Mouse (Mus musculus) T-helper 1 cell (primary cell): ENCODE measurements at regions not wholly inside any gene's neighbourhood (a gene's known extent, or its start where the extent isn't known, plus 50 kb on each side); places are given as distances from the start of the nearest gene placed in this dataset.
"Not testable (repeated sequence)": the region's sequence is repeated elsewhere in the genome, so short reads cannot be mapped to it uniquely, and the experiment has no call there.

Experiments
- in situ Hi-C: fragments of 300-600 bp; cut with MboI, MseI; formaldehyde crosslinking; loops from one replicate; pipeline ENCODE4 v1.15.1; 2025; ENCODE audit warnings: high pct_unique_total_duplicates

DNA sequence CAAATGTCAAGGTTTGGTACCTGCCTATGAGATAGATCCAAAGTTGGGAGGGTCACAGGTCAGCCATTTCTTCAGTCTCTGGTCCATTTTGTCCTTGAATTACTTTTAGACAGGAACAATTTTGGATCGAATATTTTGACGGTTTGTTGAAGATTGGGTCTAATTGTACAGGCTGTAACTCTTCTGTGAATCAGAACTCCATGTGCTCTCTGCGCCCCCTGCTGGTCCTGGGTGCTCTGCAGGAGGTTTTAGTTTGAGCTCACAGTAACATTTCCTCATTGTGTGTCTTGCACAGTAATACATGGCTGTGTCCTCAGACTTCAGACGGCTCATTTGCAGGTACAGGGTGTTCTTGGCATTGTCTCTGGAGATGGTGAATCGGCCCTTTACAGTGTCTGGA, 158.1 kb downstream of the Adam6a start:
- in situ Hi-C loops, result not testable (repeated sequence)

DNA sequence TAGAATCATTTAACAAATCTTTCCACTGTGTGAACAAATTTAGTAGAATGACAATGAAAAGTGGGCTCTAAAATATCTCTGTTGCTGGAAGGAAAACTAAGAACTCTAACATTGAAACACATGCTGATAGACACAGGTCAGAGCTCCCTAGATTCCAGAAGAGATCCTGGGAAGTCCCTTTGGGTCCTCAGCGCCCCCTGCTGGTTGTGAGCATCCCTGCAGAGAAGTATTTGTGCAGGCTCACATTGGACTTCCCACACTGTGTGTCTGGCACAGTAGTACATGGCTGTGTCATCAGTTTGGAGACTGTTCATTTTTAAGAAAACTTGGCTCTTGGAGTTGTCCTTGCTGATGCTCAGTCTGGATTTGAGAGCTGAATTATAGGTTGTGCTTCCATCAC, 172.7 kb downstream of the Adam6a start:
- in situ Hi-C loops, result not testable (repeated sequence)

DNA sequence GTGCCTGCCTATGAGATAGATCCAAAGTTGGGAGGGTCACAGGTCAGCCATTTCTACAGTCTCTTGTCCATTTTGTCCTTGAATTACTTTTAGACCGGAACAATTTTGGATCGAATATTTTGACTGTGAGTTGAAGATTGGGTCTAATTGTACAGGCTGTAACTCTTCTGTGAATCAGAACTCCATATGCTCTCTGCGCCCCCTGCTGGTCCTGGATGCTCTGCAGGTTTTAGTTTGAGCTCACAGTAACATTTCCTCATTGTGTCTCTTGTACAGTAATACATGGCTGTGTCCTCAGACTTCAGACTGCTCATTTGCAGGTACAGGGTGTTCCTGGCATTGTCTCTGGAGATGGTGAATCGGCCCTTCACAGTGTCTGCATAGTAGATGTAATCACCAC, 192.1 kb downstream of the Adam6a start:
- in situ Hi-C loops, result no loop called here

DNA sequence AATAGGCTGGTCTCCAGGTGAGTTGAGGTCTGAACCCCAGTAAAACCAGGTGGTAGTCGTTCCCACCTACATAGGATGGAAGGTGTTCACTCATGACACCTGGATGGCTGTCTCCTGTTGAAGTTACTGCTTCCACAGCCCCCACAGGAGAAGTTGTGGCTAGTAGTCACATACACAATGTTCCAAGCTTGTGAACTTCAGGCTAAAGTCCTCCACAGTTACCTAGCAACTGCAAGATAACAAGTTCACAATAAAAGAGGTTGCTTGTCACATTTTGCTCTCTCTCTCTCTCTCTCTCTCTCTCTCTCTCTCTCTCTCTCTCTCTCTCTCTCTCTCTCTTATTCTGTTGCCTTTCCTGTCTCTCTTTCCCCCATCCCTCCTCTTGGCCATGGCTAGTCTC, 202.6 kb downstream of the Adam6a start:
- in situ Hi-C loops, result no loop called here

DNA sequence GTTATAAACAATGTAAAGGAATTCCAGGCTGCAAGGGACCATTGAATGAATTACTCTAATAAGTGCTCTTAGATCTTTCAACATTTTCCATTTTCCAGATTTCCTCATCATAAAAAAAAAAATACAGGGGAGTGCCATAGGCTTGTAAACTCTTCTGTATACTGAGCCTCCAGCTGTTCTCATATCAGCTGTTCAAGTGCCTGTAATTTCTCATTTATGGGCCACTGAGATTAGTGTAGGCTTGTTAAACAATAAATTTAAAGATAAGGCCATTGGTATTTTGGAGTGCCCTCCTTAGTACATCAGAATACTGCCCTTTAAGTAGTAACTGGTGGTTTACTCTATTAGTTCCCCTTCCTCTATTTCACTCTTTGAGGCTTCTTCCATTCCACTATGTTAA, 204.3 kb downstream of the Adam6a start:
- in situ Hi-C loops, result no loop called here

DNA sequence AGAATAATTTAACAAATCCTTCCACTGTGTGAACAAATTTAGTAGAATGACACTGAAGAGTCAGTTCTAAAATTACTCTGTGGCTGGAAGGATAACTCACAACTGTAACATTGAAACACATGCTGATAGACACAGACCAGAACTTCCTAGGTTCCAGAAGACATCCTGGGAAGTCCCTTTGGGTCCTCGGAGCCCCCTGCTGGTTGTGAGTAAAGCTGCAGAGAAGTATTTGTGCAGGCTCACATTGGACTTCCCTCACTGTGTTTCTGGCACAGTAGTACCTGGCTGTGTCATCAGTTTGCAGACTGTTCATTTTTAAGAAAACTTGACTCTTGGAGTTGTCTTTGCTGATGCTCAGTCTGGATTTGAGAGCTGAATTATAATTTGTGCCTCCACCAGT, 225.9 kb downstream of the Adam6a start:
- in situ Hi-C loops, result no loop called here

DNA sequence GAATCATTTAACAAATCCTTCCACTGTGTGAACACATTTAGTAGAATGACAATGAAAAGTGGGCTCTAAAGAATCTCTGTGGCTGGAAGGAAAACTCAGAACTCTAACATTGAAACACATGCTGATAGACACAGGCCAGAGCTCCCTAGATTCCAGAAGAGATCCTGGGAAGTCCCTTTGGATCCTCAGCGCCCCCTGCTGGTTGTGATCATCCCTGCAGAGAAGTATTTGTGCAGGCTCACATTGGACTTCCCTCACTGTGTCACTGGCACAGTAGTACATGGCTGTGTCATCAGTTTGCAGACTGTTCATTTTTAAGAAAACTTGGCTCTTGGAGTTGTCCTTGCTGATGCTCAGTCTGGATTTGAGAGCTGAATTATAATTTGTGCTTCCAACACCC, 252.2 kb downstream of the Adam6a start:
- in situ Hi-C loops, result not testable (repeated sequence)

DNA sequence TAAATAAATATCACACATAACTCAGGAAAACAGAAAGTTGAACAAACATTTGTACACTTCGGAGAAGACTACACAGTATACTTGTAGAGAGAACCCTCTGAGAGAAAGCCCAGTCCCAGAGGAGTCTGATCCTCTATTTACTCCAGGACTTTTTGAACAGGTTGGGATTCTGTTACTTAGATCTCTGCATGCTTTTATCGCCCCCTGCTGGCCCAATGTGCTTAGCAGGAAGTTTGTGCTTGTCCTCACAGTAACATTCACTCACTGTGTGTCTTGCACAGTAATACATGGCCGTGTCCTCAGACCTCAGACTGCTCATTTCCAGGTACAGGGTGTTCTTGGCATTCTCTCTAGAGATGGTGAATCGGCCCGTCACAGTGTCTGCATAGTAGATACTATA, 282.7 kb downstream of the Adam6a start:
- in situ Hi-C loops, result no loop called here

- in situ Hi-C loops, result no loop called here
Measured at GRCm38 (mm10) chr12:113858893-113859292, 315.2 kb downstream of the Adam6a start.

- in situ Hi-C loops, result no loop called here
Measured at GRCm38 (mm10) chr12:113878826-113879225, 335.1 kb downstream of the Adam6a start.

- in situ Hi-C loops, result no loop called here
Measured at GRCm38 (mm10) chr12:113896152-113896551, 352.4 kb downstream of the Adam6a start.

DNA sequence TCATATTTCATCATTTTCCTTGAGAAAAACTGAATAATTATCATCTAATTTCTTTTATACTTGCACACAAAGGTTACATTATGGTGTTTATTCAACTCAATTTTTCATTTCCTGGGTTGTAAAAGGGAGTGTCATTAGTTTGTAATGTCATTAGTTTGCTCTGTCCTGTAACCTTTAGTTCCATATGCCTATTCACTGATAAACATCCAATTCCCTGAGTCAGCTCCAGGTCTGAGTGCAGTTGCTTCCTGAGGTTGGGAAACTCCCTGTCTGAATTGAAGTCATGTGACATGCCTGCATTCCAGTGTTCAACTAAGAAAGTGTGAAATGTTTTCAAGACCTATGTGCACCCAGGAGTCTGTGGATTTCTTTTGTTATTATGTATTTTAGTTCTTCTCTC, 362.8 kb downstream of the Adam6a start:
- in situ Hi-C loops, result no loop called here

GRCm38 (mm10) chr12:113907751-113908150, 364.0 kb downstream of the Adam6a start:
- in situ Hi-C loops, result no loop called here

GRCm38 (mm10) chr12:113911770-113912169, 368.1 kb downstream of the Adam6a start:
- in situ Hi-C loops, result no loop called here

- in situ Hi-C loops, result no loop called here
Measured at GRCm38 (mm10) chr12:113940721-113941120, 397.0 kb downstream of the Adam6a start.

- in situ Hi-C loops, result not testable (repeated sequence)
Measured at GRCm38 (mm10) chr12:113943661-113944327, 400.1 kb downstream of the Adam6a start.

- in situ Hi-C loops, result not testable (repeated sequence)
Measured at GRCm38 (mm10) chr12:113945786-113946185, 402.1 kb downstream of the Adam6a start.

GRCm38 (mm10) chr12:113948017-113948416, 404.3 kb downstream of the Adam6a start:
- in situ Hi-C loops, result not testable (repeated sequence)

GRCm38 (mm10) chr12:113974271-113974670, 430.6 kb downstream of the Adam6a start:
- in situ Hi-C loops, result no loop called here

GRCm38 (mm10) chr12:113981613-113982012, 437.9 kb downstream of the Adam6a start:
- in situ Hi-C loops, result loop anchor here (5.0 kb wide), 1 partner anchor 66 kb away; no protein-coding TSS in a partner anchor

- in situ Hi-C loops, result no loop called here
Measured at GRCm38 (mm10) chr12:113987233-113987990, 443.7 kb downstream of the Adam6a start.

DNA sequence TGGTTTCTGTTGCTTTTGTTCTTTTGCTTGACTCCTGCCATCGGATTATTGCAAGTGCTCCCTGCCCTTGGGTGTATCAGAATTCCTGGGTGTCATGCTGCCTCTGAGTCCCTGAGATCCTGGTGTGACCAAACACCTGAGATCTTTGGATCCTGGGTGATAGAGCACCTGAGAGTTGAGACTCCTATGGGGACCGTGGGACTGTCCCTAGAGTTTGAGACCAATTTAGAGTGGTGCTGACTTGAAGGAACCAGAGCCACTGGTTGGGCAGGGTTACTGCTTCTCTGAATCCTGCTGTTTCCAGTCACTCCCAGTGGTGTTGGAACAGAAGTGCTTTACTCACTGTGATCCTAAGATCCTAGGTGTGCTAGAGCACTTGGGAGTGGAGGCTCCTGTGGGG, 448.7 kb downstream of the Adam6a start:
- in situ Hi-C loops, result no loop called here

DNA sequence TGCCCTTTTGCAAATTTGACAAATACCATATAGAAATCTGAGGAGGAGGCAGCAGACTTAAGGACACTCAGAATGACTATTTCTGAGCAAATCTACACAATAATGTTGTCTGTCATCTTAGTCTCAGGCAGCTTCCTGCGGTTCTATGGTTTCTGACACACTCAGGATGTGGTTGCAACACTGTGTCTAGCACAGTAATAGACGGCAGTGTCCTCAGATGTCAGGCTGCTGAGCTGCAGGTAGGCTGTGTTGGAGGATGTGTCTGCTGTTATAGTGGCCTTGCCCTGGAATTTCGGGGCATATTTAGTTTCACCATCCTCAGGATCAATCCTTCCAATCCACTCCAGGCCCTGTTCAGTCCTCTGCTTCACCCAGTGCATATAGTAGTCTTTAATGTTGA, 450.6 kb downstream of the Adam6a start:
- in situ Hi-C loops, result not testable (repeated sequence)
